In genomic region chr11:29017406-29017805, GRCm38 (mm10) we compare ENCODE assay signal across 12 mouse cellular contexts.
"Had no signal": no experiment of that assay in that cellular context is flagged by ENCODE, and none has a peak within 500 bp of the region (broad histone marks: within the 10 kb centered on the region; RNA-seq: fewer than 3 reads in every experiment).

No protein-coding gene starts in this region.

- H3K27me3 ChIP-seq: limb, embryonic 12.5 days; liver, embryonic 15.5 days; midbrain, embryonic 13.5 days; stomach, embryonic 15.5 days had no signal

- DNase-seq: liver; lung, adult 2 months; lung, postnatal 36 days; right cerebral cortex, postnatal 14 days; thymus, adult 2 months; thymus, postnatal 25 days had no signal

- H3K4me3 ChIP-seq: layer of hippocampus, adult 2 months; limb, embryonic 12.5 days; liver, embryonic 15.5 days; midbrain, embryonic 13.5 days; stomach, embryonic 15.5 days had no signal

- H3K9me3 ChIP-seq: limb, embryonic 12.5 days; liver, embryonic 15.5 days; midbrain, embryonic 13.5 days; stomach, embryonic 15.5 days had no signal

- H3K27ac ChIP-seq: layer of hippocampus, adult 2 months; limb, embryonic 12.5 days; liver, embryonic 15.5 days; midbrain, embryonic 13.5 days; stomach, embryonic 15.5 days had no signal

- H3K4me1 ChIP-seq: limb, embryonic 12.5 days; liver, embryonic 15.5 days; midbrain, embryonic 13.5 days; stomach, embryonic 15.5 days had no signal

- H3K9ac ChIP-seq: limb, embryonic 12.5 days; liver, embryonic 15.5 days; midbrain, embryonic 13.5 days; stomach, embryonic 15.5 days had no signal

- ATAC-seq: lung, postnatal 0 days; midbrain, embryonic 13.5 days had no signal

- H3K36me3 ChIP-seq: limb, embryonic 12.5 days; liver, embryonic 15.5 days; midbrain, embryonic 13.5 days; stomach, embryonic 15.5 days had no signal

- H3K4me2 ChIP-seq: limb, embryonic 12.5 days; liver, embryonic 15.5 days; midbrain, embryonic 13.5 days; stomach, embryonic 15.5 days had no signal
